8 mouse cellular contexts compared by ENCODE assay signal in genomic region chr10:115251088-115251934, GRCm38 (mm10). TPM values are rescaled to one million over a fixed set of nuclear protein-coding genes. Genes with fewer than 3 reads are reported as not detected.
DNase-seq lines count a peak whose midpoint lies in the region; ATAC-seq lines count a peak whose summit lies in the region.

Gene Tbc1d15 (minus strand): TSS chr10:115251467.

- peak within 1 kb of the TSS; percentile 68; the same call in 1 of the 2 replicates for H3K27ac ChIP-seq in hindbrain, embryonic 16.5 days (ENCODE audit: low read depth, low read length)
- peak within 1 kb of the TSS; percentile 63 for H3K27ac ChIP-seq in macrophage

- no peaks in the 10 kb centered on the region for H3K27me3 ChIP-seq in hindbrain, embryonic 16.5 days (replicated peaks; ENCODE audit: control insufficient read depth, insufficient read depth, low read length)

- H3K4me1 ChIP-seq in hindbrain, embryonic 16.5 days (ENCODE audit: control insufficient read depth, insufficient read depth, low read depth, low read length), result peaks cover 16% of the 10 kb centered on the region

- H3K36me3 ChIP-seq in hindbrain, embryonic 16.5 days (ENCODE audit: control insufficient read depth, insufficient read depth, low read length), result no peaks in the 10 kb centered on the region
- H3K36me3 ChIP-seq in macrophage (ENCODE audit: inconsistent target), result no peaks in the 10 kb centered on the region

- peak; percentile 98 for ATAC-seq in hindbrain, embryonic 16.5 days

- peak within 1 kb of the TSS; percentile 75 for H3K4me2 ChIP-seq in hindbrain, embryonic 16.5 days (ENCODE audit: low read length)

- H3K9me3 ChIP-seq in hindbrain, embryonic 16.5 days (ENCODE audit: control insufficient read depth, low read length), result no peaks in the 10 kb centered on the region

- H3K79me2 ChIP-seq in macrophage (ENCODE audit: inconsistent target), result peaks cover 47% of the 10 kb centered on the region

- H3K4me3 ChIP-seq in hindbrain, embryonic 16.5 days (ENCODE audit: low read length), result peak within 1 kb of the TSS; percentile 96
- peak within 1 kb of the TSS; percentile 64 for H3K4me3 ChIP-seq in macrophage (ENCODE audit: inconsistent target)

- DNase-seq in WW6 (ENCODE audit: low read depth, low spot score), result peak; percentile 96
- peak; percentile 93 to 96 for DNase-seq in cerebellum, postnatal 4 days (ENCODE audit: low spot score in 2 of 2)
- peak; percentile 98 for DNase-seq in gastrocnemius, adult 18-20 months (ENCODE audit: low spot score)
- DNase-seq in left cerebral cortex, adult 18-20 months (ENCODE audit: low spot score in 2 of 2), result peak; percentile 98
- peak; percentile 97 for DNase-seq in right cerebral cortex, adult 18-20 months
- peak; percentile 91 for DNase-seq in urinary bladder, postnatal 10 days (ENCODE audit: low spot score)

- WGBS in hindbrain, embryonic 16.5 days, result under 1% methylated on average over 59 of the region's 67 CpGs
- WGBS in macrophage (ENCODE audit: missing documents), result under 1% methylated on average over 60 of the region's 67 CpGs

- peak within 1 kb of the TSS; percentile 92 for H3K9ac ChIP-seq in hindbrain, embryonic 16.5 days (ENCODE audit: low read depth, low read length)

RNA-seq across cellular contexts. Expression of gene Tbc1d15, which starts in this region (rescaled TPM):
- total RNA-seq in gastrocnemius, adult 18-20 months (2021), result 10 to 100 TPM; 44.4 to 45.1 TPM
- 26.9 and 28.6 TPM in 2 replicates for polyA plus RNA-seq in hindbrain, embryonic 16.5 days (2015; fragmentation: Nextera tagmentation; extraction: Ambion mirVana)
- total RNA-seq in left cerebral cortex, adult 18-20 months (2021), result 10 to 100 TPM; 49.8 to 59.9 TPM
- total RNA-seq in macrophage (2018; cell fraction: chromatin; rRNA removed), result 100 to 1,000 TPM in 11 of 26 experiments, 10 to 100 TPM in 15; 64.0 to 157 (median 89.9) TPM
- total RNA-seq in macrophage (2018; cell fraction: cytosol; rRNA removed), result 10 to 100 TPM; 31.6 to 79.7 (median 53.3) TPM
- 100 to 1,000 TPM in 1 of 26 experiments, 10 to 100 TPM in 25; 24.0 to 112 (median 51.6) TPM for total RNA-seq in macrophage (2018; cell fraction: nucleus; rRNA removed)
- 30.0 to 50.1 TPM (median 37.9 TPM) in 3 replicates for polyA plus RNA-seq in macrophage (2018)

Comparison
In these comparisons a context has a peak if more than half of its experiments do, and no peak if none do; other contexts are left out.
1. Peak in every context shown above with its lines: DNase-seq, ATAC-seq, H3K4me3 ChIP-seq and H3K27ac ChIP-seq.